Mouse (Mus musculus) forebrain, embryonic 16.5 days (tissue): ENCODE measurements at regions not wholly inside any gene's neighbourhood (a gene's known extent, or its start where the extent isn't known, plus 50 kb on each side); places are given as distances from the start of the nearest gene placed in this dataset.

ENCODE experiments used
- ATAC-seq: fragments of 200-750 bp; cut with Nextera tagmentation; 2 replicates; pipeline ENCODE4 v1.8.0; 2017; ENCODE audit warnings: mild to moderate bottlenecking, moderate library complexity
- H3K27ac ChIP-seq: fragments of 300-500 bp; sonication (generic); 2 replicates; pipeline ENCODE4 v1.5.1; 2014; ENCODE audit warnings: low read length, control low read depth
- H3K27me3 ChIP-seq: fragments of 300-500 bp; sonication (generic); replicated peaks from 2 replicates; pipeline ENCODE4 v1.6.1; 2014; ENCODE audit warnings: low read length; ENCODE audit not compliant: control insufficient read depth, insufficient read depth
- H3K36me3 ChIP-seq: fragments of 300-500 bp; sonication (generic); 2 replicates; pipeline ENCODE4 v1.6.1; 2014; ENCODE audit not compliant: control insufficient read depth, insufficient read depth
- H3K4me1 ChIP-seq: fragments of 300-500 bp; sonication (generic); replicated peaks from 2 replicates; pipeline ENCODE4 v1.6.1; 2014; ENCODE audit warnings: low read length; ENCODE audit not compliant: control insufficient read depth, insufficient read depth
- H3K4me2 ChIP-seq: fragments of 300-500 bp; sonication (generic); 2 replicates; pipeline ENCODE4 v1.6.1; 2014; ENCODE audit warnings: mild to moderate bottlenecking, low read length, control low read depth
- H3K4me3 ChIP-seq: fragments of 300-500 bp; sonication (generic); replicated peaks from 2 replicates; pipeline ENCODE4 v1.5.1; 2014; ENCODE audit warnings: mild to moderate bottlenecking, low read length, control low read depth
- H3K9ac ChIP-seq: fragments of 300-500 bp; sonication (generic); replicated peaks from 2 replicates; pipeline ENCODE4 v1.6.1; 2014; ENCODE audit warnings: low read depth, low read length, control low read depth
- H3K9me3 ChIP-seq: fragments of 300-500 bp; sonication (generic); 2 replicates; pipeline ENCODE4 v1.6.1; 2016; ENCODE audit warnings: low read length; ENCODE audit not compliant: control insufficient read depth
- WGBS: fragments of 180-500 bp; shearing (Covaris S2); extraction: QIAGEN DNeasy Blood & Tissue Kit; methylation state at CpG from one replicate; pipeline ENCODE4 v1.1.7; 2014; 5-methylcytosine and 5-hydroxymethylcytosine counted together

- no peaks in the 10 kb centered on the region for H3K9me3 ChIP-seq
Observed at GRCm38 (mm10) chr8:87197867-87198536, 274.4 kb downstream of the Cbln1 start.

GRCm38 (mm10) chr8:87197000-87197399 is 275.4 kb downstream of the Cbln1 start:
- no peak overlapping the region for H3K4me2 ChIP-seq
- no peak for ATAC-seq
- peaks cover 16% of the 10 kb centered on the region for H3K4me1 ChIP-seq
- H3K4me3 ChIP-seq: no peak overlapping the region
- H3K9ac ChIP-seq: no peak overlapping the region
- no peaks in the 10 kb centered on the region for H3K36me3 ChIP-seq
- WGBS: 83% methylated on average over 5 of the region's 5 CpGs
- H3K27me3 ChIP-seq: no peaks in the 10 kb centered on the region
- no peak overlapping the region for H3K27ac ChIP-seq
- H3K9me3 ChIP-seq: no peaks in the 10 kb centered on the region

More at GRCm38 (mm10) chr8:87197867-87198536, 274.4 kb downstream of the Cbln1 start:
- H3K4me3 ChIP-seq: no peak overlapping the region
- no peaks in the 10 kb centered on the region for H3K27me3 ChIP-seq
- ATAC-seq: 0 out of 2 replicates have a peak, but pooled peaks have one; percentile 18
- no peak overlapping the region for H3K27ac ChIP-seq
- H3K36me3 ChIP-seq: no peaks in the 10 kb centered on the region
- H3K4me2 ChIP-seq: no peak overlapping the region
- H3K4me1 ChIP-seq: peaks cover 16% of the 10 kb centered on the region
- no peak overlapping the region for H3K9ac ChIP-seq
- WGBS: 32% methylated on average over 8 of the region's 8 CpGs

GRCm38 (mm10) chr8:87196050-87196449 is 276.4 kb downstream of the Cbln1 start:
- Histone ChIP-seq H3K9ac (no peak overlapping the region), H3K4me2 (no peak overlapping the region), H3K9me3 (no peaks in the 10 kb centered on the region), H3K4me3 (no peak overlapping the region), H3K27ac (0 out of 2 replicates have a peak overlapping the region, but pooled peaks have one; percentile 12), H3K4me1 (peaks cover 16% of the 10 kb centered on the region), H3K27me3 (no peaks in the 10 kb centered on the region), H3K36me3 (no peaks in the 10 kb centered on the region)
- ATAC-seq: no peak
- 78% methylated on average over 5 of the region's 5 CpGs for WGBS

- Histone ChIP-seq H3K4me3 (no peak overlapping the region), H3K9ac (no peak overlapping the region), H3K27ac (no peak overlapping the region), H3K27me3 (no peaks in the 10 kb centered on the region), H3K9me3 (no peaks in the 10 kb centered on the region; the same call in 1 of the 2 replicates), H3K4me1 (no peaks in the 10 kb centered on the region), H3K4me2 (no peak overlapping the region), H3K36me3 (no peaks in the 10 kb centered on the region)
- WGBS: 58% methylated on average over 13 of the region's 13 CpGs
- no peak for ATAC-seq
Observed at GRCm38 (mm10) chr8:87189791-87190385, 282.5 kb downstream of the Cbln1 start.

GRCm38 (mm10) chr8:87182888-87183287 is 289.5 kb downstream of the Cbln1 start:
- Histone ChIP-seq H3K27ac (no peak overlapping the region), H3K4me2 (no peak overlapping the region), H3K9ac (no peak overlapping the region), H3K4me3 (no peak overlapping the region), H3K4me1 (no peaks in the 10 kb centered on the region), H3K36me3 (no peaks in the 10 kb centered on the region), H3K27me3 (no peaks in the 10 kb centered on the region), H3K9me3 (no peaks in the 10 kb centered on the region)
- no peak for ATAC-seq
- 78% methylated on average over 4 of the region's 4 CpGs for WGBS

- Histone ChIP-seq H3K4me1 (no peaks in the 10 kb centered on the region), H3K9ac (no peak overlapping the region), H3K36me3 (no peaks in the 10 kb centered on the region), H3K4me3 (no peak overlapping the region), H3K9me3 (no peaks in the 10 kb centered on the region), H3K4me2 (no peak overlapping the region), H3K27me3 (no peaks in the 10 kb centered on the region), H3K27ac (no peak overlapping the region)
- ATAC-seq: no peak
- WGBS: 71% methylated on average over 4 of the region's 4 CpGs
Observed at GRCm38 (mm10) chr8:87178561-87178960, 293.5 kb upstream of the N4bp1 start.

GRCm38 (mm10) chr8:87177620-87178019 is 292.6 kb upstream of the N4bp1 start:
- Histone ChIP-seq H3K27me3 (no peaks in the 10 kb centered on the region), H3K9ac (no peak overlapping the region), H3K36me3 (no peaks in the 10 kb centered on the region), H3K4me1 (no peaks in the 10 kb centered on the region), H3K4me3 (no peak overlapping the region), H3K4me2 (no peak overlapping the region), H3K27ac (no peak overlapping the region), H3K9me3 (no peaks in the 10 kb centered on the region)
- no peak for ATAC-seq
- WGBS: 83% methylated on average over 6 of the region's 6 CpGs

GRCm38 (mm10) chr8:87175097-87175496 is 290.0 kb upstream of the N4bp1 start:
- Histone ChIP-seq H3K27ac (no peak overlapping the region), H3K4me1 (no peaks in the 10 kb centered on the region), H3K4me3 (no peak overlapping the region), H3K9ac (no peak overlapping the region), H3K36me3 (no peaks in the 10 kb centered on the region), H3K4me2 (no peak overlapping the region), H3K9me3 (no peaks in the 10 kb centered on the region), H3K27me3 (no peaks in the 10 kb centered on the region)
- no peak for ATAC-seq

- Histone ChIP-seq H3K27ac (no peak overlapping the region), H3K27me3 (no peaks in the 10 kb centered on the region), H3K36me3 (no peaks in the 10 kb centered on the region), H3K9me3 (no peaks in the 10 kb centered on the region), H3K9ac (no peak overlapping the region), H3K4me1 (no peaks in the 10 kb centered on the region), H3K4me3 (no peak overlapping the region), H3K4me2 (no peak overlapping the region)
- ATAC-seq: no peak
Observed at GRCm38 (mm10) chr8:87173720-87174119, 288.7 kb upstream of the N4bp1 start.
